Mouse (Mus musculus) v-Abl transformed pro-B cells (cell line): ENCODE data around the gene Dnajc13.

Experiments
- in situ Hi-C, 2 experiments: fragments of 400-800 bp; cut with MboI; formaldehyde crosslinking; loops; one replicate each; pipeline ENCODE4 v1.15.1; 2025; ENCODE audit not compliant: unreplicated experiment in 2 of 2

The Dnajc13 gene

DNA sequence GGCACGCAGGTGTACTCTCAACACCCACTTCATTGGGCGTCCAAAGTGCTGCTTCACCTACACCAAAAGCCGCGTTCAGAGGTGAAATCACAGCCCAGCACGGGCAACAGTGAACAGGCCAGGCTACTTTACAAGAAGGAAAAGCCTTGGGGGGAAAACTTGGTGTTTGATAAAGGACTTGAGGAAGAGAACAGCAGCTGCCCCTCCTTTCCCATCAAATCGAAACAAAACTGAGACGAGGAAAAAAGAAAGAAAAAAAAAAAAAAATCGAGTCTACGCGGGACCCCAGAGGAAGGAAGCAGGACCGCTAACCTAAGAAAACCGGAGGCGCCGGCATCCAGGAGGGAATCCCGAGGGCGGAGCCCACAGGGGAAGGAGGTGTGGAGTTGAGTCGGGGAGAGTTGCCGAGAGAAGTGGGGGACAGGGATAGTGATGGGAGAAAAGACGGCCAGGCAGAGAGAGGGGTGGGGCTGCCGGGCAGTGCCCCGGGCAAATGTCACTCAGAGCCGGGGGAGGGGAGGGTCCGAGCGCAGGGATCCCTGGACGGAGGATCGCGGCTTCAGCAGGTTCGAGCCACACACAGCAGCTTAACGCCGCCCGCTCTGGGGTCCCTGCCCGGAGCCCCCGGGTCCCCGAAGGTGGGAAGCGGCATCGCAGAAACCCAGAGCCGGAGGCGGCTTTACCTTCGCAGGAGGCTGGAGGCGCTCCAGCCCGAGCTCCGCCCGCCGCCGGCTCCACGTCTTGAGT, 541 bp downstream of the Dnajc13 start:
- in situ Hi-C loops: loop anchor here in 1 of 2 experiments (25.0 kb wide), 1 partner anchor 800 kb away; no protein-coding TSS in a partner anchor

DNA sequence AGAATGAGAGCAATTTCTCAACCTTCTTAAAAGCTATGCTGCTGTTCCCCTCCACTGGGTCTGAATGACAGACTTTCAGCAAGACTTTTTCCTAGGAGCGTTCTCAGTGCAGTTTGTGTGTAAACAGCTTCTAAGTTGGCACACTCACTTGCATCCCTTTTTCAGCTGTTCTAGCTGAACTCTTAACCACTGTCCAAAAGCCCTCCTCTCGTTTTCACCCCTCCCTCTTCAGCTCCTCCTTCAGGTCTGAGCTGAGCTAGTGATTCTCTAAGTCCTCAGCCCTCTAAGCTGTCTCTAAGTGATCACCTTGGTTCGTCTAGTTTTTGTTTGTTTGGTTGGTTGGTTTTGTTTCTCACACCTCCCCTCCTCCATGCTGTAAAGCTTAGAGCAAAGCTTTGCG, 2.4 kb downstream of the Dnajc13 start:
- in situ Hi-C loops: loop anchor here in 1 of 2 experiments (25.0 kb wide), 1 partner anchor 798 kb away; no protein-coding TSS in a partner anchor

GRCm38 (mm10) chr9:104256085-104256484, 6.6 kb downstream of the Dnajc13 start:
- in situ Hi-C loops: loop anchor here in 1 of 2 experiments (25.0 kb wide), 1 partner anchor 794 kb away; no protein-coding TSS in a partner anchor

- in situ Hi-C loops: loop anchor here in 1 of 2 experiments (25.0 kb wide), 1 partner anchor 792 kb away; no protein-coding TSS in a partner anchor
Measured at GRCm38 (mm10) chr9:104254408-104255180, 8.1 kb downstream of the Dnajc13 start.

DNA sequence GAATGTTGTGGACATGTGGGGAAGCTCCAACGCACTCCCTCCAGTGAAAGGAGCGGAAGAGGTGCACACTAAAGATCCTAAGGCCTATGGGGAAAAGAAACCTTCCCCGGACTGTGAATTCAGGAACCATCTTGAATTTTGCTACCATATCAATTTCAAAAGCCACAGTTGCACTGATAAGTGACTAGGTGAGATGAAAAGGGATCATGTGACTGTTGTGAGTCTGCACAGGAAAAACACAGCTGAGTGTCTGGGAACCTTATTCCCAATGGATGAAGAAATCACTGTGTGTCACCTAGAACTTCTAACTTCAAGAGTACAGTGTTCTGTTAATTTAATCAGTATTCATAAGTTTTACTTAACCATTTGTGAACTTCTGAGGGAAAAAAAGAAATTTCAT, 10.1 kb downstream of the Dnajc13 start:
- in situ Hi-C loops: loop anchor here in 1 of 2 experiments (25.0 kb wide), 1 partner anchor 790 kb away; no protein-coding TSS in a partner anchor

GRCm38 (mm10) chr9:104251687-104252086, 11.0 kb downstream of the Dnajc13 start:
- in situ Hi-C loops: loop anchor here in 1 of 2 experiments (25.0 kb wide), 1 partner anchor 789 kb away; no protein-coding TSS in a partner anchor

DNA sequence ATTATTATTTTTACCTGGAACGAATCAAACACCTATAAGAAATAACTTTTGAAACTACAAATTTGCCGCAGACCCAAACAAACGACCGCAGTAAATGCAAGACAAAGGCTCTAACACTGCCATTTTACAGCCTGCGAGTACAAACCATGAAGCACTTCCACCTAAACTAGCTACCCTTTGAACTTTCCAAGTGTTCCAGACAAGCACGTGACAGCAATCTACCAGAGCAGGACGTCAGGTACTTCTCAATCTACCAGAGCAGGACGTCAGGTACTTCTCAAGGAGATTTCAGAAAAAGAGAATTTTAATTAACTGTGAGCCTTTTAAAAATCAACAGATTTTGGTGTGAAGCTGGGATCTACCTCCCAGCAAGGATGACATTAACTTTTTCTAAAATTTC, 11.6 kb downstream of the Dnajc13 start:
- in situ Hi-C loops: loop anchor here in 1 of 2 experiments (25.0 kb wide), 1 partner anchor 789 kb away; no protein-coding TSS in a partner anchor

DNA sequence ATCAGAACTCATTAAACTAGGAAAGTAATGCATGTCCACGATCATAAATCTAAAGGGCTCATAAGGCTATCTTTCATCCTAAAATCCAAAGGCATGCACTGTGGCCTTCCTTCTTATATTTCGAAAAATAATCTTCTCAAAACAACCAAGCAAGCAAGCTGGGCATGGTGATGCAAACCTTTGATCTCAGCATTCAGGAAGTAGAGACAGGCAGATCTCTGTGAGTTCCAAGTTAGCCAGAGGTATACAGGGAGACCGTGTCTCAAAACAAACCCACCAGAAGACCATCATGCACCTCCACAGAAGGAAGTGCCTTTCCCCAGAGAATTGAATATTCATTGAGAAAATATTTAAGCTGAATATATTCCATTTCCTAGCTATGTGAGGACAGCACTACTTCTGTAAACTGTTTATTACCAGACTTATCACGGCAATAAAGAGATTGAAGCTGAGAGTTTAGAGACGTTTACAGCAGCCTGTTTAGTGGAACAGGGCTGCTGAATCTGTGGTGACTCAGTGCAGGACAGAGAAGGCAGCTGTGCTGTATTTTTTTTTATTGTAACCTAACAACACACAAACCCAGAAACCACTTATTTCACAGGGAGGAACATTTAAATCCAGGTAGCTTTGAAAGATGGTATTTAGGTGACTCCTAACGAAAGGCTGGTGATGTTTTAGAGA, 15.3 kb downstream of the Dnajc13 start:
- in situ Hi-C loops: loop anchor here in 1 of 2 experiments (25.0 kb wide), 2 partner anchors 510 to 1940 kb away; partner anchors contain the start of gene Ppm1m

DNA sequence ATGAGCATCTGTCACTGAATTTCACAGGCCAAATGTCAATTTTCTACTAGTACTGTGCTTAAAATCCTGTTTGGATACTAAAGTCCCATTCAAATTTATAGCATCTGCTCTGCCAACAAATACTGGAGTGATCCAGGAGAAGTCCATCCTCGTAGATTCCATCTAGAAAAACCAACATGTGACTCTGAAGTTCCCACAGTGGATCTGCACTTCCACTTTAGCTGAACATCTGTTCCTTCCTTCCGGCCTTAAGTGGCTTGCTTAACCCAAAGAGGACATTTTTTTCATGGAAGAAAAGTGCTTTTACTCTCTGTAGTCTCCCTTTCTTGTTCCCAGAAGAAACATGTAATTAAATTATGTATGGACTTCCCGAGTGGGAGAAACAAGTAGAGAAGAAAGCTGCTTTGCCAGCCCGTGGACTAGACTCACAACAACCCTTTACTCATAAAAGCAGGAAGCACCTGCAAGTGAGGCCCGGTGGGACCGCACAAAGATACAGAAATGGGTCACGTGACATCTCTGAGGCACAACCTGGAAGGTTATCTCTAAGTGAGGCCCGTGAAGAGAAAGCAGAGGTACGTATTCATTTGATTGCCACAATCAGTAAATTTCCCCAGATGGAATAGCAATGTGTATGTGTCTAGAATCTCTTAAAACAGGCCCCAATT, 18.8 kb downstream of the Dnajc13 start:
- in situ Hi-C loops: loop anchor here in 1 of 2 experiments (25.0 kb wide), 2 partner anchors 507 to 1943 kb away; partner anchors contain the start of gene Ppm1m

GRCm38 (mm10) chr9:104240146-104240545, 22.6 kb downstream of the Dnajc13 start:
- in situ Hi-C loops: loop anchor here in 1 of 2 experiments (25.0 kb wide), 2 partner anchors 503 to 1947 kb away; partner anchors contain the start of gene Ppm1m

DNA sequence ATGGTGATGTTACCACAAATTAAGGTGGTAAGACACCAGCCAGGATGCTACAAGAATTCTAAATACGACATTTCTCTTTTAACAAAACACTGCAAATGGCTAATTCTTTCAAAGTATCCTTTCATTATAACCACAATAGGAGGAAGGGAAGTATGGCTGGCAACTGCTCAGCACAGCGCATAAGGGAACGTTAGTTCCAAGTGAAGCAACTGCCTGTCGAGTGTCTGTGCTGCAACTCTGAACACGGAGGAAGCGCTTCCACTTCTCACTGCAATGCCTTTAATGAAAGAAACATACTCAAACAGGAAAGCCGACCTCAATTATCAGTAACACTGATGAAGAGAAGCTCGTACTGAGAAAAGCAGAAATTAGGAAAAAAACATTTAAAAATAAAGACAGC, 23.7 kb downstream of the Dnajc13 start:
- in situ Hi-C loops: loop anchor here in 1 of 2 experiments (25.0 kb wide), 2 partner anchors 502 to 1948 kb away; partner anchors contain the start of gene Ppm1m

GRCm38 (mm10) chr9:104236256-104236930, 26.3 kb downstream of the Dnajc13 start:
- in situ Hi-C loops: loop anchor here in 1 of 2 experiments (25.0 kb wide), 2 partner anchors 499 to 1951 kb away; partner anchors contain the start of gene Ppm1m

- in situ Hi-C loops: loop anchor here in 1 of 2 experiments (25.0 kb wide), 2 partner anchors 498 to 1952 kb away; partner anchors contain the start of gene Ppm1m
Measured at GRCm38 (mm10) chr9:104235751-104236150, 27.0 kb downstream of the Dnajc13 start.

GRCm38 (mm10) chr9:104233815-104234214, 28.9 kb downstream of the Dnajc13 start:
- in situ Hi-C loops: loop anchor here in 1 of 2 experiments (25.0 kb wide), 2 partner anchors 497 to 1953 kb away; partner anchors contain the start of gene Ppm1m

DNA sequence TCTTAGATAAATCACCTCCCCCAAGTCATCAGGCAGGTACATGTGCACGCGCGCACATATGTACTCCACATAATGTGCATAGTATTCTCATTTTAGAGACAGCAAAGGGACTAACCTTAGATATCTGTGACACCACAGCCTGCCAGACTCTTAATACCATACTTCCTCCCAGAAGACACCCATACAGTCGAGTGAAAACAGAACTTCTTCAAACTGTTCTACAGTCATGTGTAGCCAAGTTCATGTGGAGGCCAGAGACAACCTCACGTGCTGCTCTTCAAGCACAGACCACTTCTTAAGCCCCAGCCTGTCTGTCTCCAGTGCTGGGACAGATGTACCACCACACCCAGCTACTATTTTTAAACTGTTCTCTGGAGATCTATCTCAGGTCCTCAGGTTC, 29.7 kb downstream of the Dnajc13 start:
- in situ Hi-C loops: loop anchor here in 1 of 2 experiments (25.0 kb wide), 2 partner anchors 496 to 1954 kb away; partner anchors contain the start of gene Ppm1m

GRCm38 (mm10) chr9:104232004-104232403, 30.7 kb downstream of the Dnajc13 start:
- in situ Hi-C loops: loop anchor here in 1 of 2 experiments (25.0 kb wide), 2 partner anchors 495 to 1955 kb away; partner anchors contain the start of gene Ppm1m

DNA sequence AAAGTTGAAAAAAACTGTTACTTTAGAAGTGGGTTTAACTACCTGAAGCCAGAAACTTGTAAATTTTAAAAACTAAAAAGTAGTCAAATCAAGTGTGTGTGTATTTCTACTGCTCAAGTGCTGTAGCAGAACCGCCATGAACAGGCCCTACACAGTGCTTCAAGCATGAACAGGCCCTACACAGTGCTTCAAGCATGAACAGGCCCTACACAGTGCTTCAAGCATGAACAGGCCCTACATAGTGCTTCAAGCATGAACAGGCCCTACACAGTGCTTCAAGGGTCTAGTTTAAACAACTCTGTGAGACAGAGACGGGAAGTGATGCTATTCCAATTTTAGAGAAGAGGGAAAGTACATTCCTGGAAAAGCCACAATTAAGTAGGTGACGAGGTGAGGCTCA, 51.3 kb downstream of the Dnajc13 start:
- in situ Hi-C loops: no loop called here

GRCm38 (mm10) chr9:104203851-104204250, 58.9 kb downstream of the Dnajc13 start:
- in situ Hi-C loops: loop anchor here (5.0 to 10.0 kb wide), 4 partner anchors 68 to 173 kb away; no protein-coding TSS in a partner anchor
